Mouse (Mus musculus): ENCODE measurements around the gene Junb. TPM values are rescaled to one million over a fixed set of nuclear protein-coding genes. Genes with fewer than 3 reads are reported as not detected.

Gene Junb
- total RNA-seq (2023): 1,000 to 10,000 TPM; 1,182 to 1,374 TPM

GRCm38 (mm10) chr8:84978248-84978940 is at the start of gene Junb:
Gene Junb (minus strand): TSS chr8:84978718.

GRCm38 (mm10) chr8:85026670-85027515 is 48.4 kb upstream of the Junb start, which contains the start of gene Trir:
Gene Trir (plus strand): TSS chr8:85026823.

DNA sequence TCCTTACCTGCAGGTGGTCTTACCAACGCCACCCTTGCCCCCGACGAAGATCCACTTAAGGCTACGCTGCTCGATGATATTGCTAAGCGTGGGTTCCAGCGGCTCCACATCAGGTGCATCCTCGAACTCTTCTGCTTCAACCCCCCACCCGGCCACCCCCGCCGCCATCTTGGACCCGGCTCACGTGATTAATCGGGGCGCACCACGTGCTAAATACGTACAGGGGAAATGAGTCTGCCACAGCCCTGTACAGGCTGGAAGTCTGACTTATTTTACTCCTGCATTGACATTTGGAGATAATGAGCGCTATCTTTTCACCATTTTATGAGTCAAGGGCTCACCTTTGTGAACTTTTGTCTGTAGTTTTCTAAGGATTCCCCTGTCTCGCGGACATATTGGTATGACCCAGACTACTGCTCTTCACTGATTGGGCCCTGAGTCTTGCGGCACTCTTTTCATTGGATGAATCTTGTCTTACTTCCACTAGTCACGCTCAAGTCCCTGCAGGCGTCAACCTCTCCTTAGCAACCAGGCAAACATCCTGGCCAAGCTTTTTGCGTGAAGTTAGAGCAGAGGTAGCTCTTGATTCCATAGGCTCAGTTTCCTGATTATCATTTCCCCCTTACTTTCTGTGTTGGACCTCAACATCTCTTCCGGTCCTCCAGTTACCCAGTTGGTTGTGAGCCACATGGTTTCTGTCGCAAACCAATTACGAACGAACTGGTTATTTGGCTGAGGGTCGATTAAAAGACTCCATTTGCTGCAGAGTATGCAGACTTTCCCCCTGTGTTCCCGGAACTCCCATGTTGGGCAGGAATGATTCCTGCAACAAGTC is 46.8 kb upstream of the Junb start, which contains the start of gene Asna1:
TSS of gene Asna1 (minus strand) at position 184 of the 835 bp plus-strand sequence.

DNA sequence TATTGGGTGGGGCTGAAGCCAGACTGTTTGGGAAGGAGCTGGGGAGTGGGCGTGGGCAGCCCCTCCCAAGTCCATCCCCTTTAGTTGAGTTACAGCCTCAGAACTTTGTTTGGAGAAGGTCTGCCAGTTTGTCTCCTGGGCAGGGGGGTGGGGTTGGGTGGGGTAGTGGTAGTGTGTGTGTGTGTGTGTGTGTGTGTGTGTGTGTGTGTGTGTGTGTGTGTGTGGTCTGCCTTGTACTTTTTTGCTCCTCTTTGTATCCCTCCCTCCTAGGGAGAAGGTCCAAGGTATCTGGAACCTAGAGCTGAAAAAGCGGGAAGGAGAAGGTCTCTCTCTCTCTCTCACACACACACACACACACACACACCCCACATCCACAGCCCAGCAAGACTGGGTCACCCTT is 35.9 kb upstream of the Junb start, which contains the start of gene Best2:
TSS of gene Best2 (minus strand) at position 101 of the 400 bp plus-strand sequence.

DNA sequence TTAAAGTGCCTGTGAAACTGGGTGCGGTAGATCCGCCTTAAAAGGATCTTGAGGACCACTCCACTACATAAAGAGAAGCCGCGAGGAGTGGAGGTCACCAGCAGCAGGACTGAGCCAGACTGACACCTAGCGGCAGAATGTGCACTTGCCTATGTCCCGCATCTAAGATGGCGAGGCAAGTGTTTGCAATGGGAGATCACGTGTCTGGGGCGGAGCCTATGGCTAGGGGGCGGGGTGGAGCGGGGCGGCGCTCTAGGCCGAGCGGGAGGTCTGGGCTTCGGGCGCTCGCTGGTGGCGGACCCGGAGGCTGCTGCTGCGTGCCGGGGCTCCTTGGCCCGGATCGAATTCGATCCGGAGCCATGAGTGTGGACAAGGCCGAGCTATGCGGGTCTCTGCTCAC is 11.8 kb upstream of the Junb start, which contains the start of gene Hook2:
TSS of gene Hook2 (plus strand) at position 255 of the 400 bp plus-strand sequence.

DNA sequence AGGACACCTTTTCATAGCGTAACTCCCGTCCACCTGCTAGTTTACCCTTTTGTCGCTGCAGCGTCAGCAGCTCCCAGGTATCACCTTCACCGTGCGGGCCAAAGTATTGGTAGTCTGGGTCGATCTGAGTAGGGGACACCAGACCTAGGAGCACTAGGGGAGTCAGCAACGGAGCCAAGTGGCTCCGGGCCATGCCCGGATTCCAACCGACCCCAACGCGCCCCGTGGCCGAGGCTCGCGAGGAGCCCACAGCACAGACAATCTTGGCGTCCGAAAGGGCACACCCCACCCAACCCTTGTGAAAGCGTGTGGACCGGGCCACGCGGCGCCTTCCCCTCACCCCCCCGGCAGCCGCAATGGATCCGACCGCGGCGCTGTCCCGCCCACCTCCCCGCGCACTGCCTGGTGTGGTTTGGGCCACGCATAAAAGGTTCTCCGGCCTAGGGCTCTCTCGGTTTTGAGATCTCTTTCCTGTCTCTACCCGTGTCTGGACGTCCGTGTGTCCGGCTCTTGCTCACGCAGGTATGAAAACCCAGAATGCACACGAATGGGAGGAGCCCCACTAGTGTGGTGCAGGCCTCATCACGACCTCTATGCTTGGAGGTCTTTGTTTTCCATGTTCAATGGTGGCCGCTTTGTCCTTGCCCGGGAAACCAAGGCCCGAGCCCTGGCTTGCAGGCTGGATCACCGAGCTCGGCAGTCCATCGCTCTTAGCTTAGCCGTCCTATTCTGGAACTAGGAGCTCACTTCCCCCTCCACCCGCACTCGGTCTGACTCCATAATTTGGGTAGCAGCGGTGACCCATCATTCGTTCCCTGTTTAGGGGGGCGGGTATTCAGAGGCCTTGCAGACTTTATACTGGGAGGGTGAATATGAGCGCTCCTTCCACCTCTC is 9.0 kb downstream of the Junb start, which contains the start of the genes Gm49661, Prdx2 and Rnaseh2a:
TSS of gene Gm49661 (minus strand) at position 193 of the 894 bp plus-strand sequence.
TSS of gene Prdx2 (plus strand) at position 347 of the 894 bp plus-strand sequence.
TSS of gene Rnaseh2a (minus strand) at position 527 of the 894 bp plus-strand sequence.

DNA sequence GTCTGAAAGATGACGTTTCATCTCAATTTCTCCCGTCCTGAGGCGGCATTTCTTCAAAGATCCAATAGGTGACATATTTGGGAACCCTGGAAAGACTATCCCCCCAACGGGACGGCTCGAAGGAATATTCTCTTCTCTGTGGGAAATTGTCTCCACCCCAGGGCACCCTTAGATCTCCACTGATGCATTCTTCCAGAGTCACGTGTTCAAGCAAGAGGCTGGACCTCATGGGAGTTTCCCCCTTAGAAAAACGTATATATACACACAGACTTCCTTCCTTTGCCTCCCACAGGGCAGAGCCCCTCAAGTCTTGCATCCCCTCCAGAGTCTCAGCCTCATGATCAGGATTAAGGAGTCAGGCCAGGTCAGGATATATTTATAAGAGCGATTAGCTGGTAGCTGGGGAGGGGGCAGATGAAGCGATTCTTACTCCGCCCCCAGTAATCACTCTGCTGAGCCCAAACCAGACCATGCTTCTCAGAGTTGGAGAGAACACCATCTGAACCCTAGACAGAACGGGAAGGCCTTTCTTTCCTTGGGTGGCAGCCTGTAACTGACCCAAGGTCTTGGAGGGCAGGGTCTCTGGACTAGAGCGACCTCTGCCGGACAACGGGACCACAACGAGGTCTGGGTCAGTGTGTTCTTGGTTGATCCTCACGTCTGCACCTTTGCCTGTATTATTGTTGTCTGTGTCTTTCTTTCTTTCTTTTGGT is 31.8 kb downstream of the Junb start, which contains the start of gene Rtbdn:
TSS of gene Rtbdn (plus strand) at position 464 of the 713 bp plus-strand sequence.

GRCm38 (mm10) chr8:84936962-84937546 is 41.5 kb downstream of the Junb start, which contains the start of gene Mast1:
Gene Mast1 (minus strand): TSS chr8:84937359.

Other genes with a start within 250 kb of the Junb start
- gene Nfix, start 178.4 kb downstream of the Junb start, total RNA-seq (2023): 10 to 100 TPM; 22.4 to 35.3 TPM
- 1 to 10 TPM; 1.2 to 1.9 TPM for gene Dand5, start 155.9 kb downstream of the Junb start, total RNA-seq (2023)
- 1 to 10 TPM; 6.7 to 9.4 TPM for gene Gadd45gip1, start 147.2 kb downstream of the Junb start, total RNA-seq (2023)
- 10 to 100 TPM; 45.1 to 61.6 TPM for gene Rad23a, start 138.1 kb downstream of the Junb start, total RNA-seq (2023)
- gene Calr, start 131.8 kb downstream of the Junb start, total RNA-seq (2023): 100 to 1,000 TPM; 331 to 384 TPM
- 10 to 100 TPM; 27.1 to 36.2 TPM for gene Farsa, start 121.7 kb downstream of the Junb start, total RNA-seq (2023)
- gene Syce2, start 106.6 kb downstream of the Junb start, total RNA-seq (2023): 10 to 100 TPM; 14.8 to 20.6 TPM
- gene Gcdh, start 84.8 kb downstream of the Junb start, total RNA-seq (2023): 10 to 100 TPM in 1 of 2 experiments, 1 to 10 TPM in 1; 9.6 to 11.3 TPM
- 10 to 100 TPM; 21.1 to 28.8 TPM for gene Klf1, start 76.8 kb downstream of the Junb start, total RNA-seq (2023)
- gene Dnase2a, start 70.2 kb downstream of the Junb start, total RNA-seq (2023): 10 to 100 TPM; 20.0 to 24.8 TPM
- not detected for gene Mast1, start 41.4 kb downstream of the Junb start, total RNA-seq (2023)
- not detected for gene Rtbdn, start 31.7 kb downstream of the Junb start, total RNA-seq (2023)
- gene Gm49661, start 9.3 kb downstream of the Junb start, total RNA-seq (2023): not detected
- 100 to 1,000 TPM; 117 to 203 TPM for gene Prdx2, start 9.1 kb downstream of the Junb start, total RNA-seq (2023)
- 10 to 100 TPM; 35.2 to 37.9 TPM for gene Rnaseh2a, start 9.0 kb downstream of the Junb start, total RNA-seq (2023)
- gene Hook2, start 11.9 kb upstream of the Junb start, total RNA-seq (2023): 1 to 10 TPM in 1 of 2 experiments, under 1 TPM in 1; 0.83 to 1.1 TPM
- gene Best2, start 35.8 kb upstream of the Junb start, total RNA-seq (2023): not detected
- 10 to 100 TPM; 56.3 to 62.0 TPM for gene Asna1, start 46.6 kb upstream of the Junb start, total RNA-seq (2023)
- gene Trir, start 48.1 kb upstream of the Junb start, total RNA-seq (2023): 100 to 1,000 TPM; 154 TPM
- gene Tnpo2, start 58.2 kb upstream of the Junb start, total RNA-seq (2023): 10 to 100 TPM; 34.3 to 53.0 TPM
- 1 to 10 TPM; 4.8 to 6.4 TPM for gene Fbxw9, start 81.3 kb upstream of the Junb start, total RNA-seq (2023)
- not detected for gene Gm5741, start 89.3 kb upstream of the Junb start, total RNA-seq (2023)
- gene Dhps, start 93.0 kb upstream of the Junb start, total RNA-seq (2023): 10 to 100 TPM; 35.8 to 38.4 TPM
- 10 to 100 TPM; 36.7 TPM for gene Wdr83os, start 102.0 kb upstream of the Junb start, total RNA-seq (2023)
- gene Wdr83, start 102.6 kb upstream of the Junb start, total RNA-seq (2023): 10 to 100 TPM; 12.1 to 19.5 TPM
- 100 to 1,000 TPM; 291 to 306 TPM for gene Man2b1, start 104.6 kb upstream of the Junb start, total RNA-seq (2023)
- gene Zfp791, start 144.4 kb upstream of the Junb start, total RNA-seq (2023): not detected
- not detected for gene Cks1brt, start 173.2 kb upstream of the Junb start, total RNA-seq (2023)
- gene Olfr371, start 247.3 kb upstream of the Junb start, total RNA-seq (2023): not detected